Mouse (Mus musculus) kidney, postnatal 25 days (tissue): ENCODE results near the gene Smim1.
A peak's percentile ranks its signal among the peaks of the same experiment; 100 is the strongest.

Experiments used
- DNase-seq, 2 experiments: peaks; one replicate each; pipeline ENCODE4 v3.0.0; 2021; ENCODE audit warnings: mixed read lengths in 2 of 2

Gene Smim1

DNA sequence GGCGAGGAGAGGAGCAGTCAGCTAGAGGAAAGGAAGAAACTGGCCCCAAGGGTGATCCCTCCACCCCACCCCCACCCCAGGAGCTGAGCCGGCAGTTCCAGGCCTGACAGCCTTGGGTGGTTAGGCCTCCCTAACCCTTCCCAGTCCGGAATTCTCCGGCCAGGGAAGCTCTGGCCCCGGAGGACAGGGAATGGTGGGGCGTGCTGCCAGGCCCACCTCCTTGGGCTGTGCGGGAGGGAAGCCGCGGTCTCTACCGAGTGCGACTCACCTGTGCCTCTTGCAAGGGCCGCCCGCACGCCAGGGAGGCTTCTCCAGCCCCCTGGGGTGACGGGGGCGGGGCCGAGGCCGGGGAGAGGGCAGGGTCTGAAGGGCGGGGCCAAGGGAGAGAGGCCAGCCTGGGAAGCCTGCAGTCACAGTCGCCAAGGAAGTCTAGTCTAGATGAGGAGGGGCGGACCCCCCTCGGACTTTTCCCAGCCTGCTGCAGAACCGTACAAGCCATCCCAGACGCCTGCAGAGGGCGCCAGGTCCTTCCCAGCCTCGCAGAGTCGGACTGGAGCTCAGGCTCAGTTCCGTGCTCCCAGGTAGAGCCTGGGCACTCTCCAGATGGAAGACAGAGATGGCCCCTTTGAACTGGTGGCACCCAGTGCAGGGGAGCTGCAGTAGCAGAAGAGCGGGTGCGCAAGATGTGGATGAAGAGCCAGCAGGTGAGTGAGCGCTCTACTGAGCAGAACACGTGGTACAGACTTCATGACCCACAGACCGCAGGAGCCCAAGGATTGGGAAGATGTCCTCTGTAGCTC lies at the start of gene Smim1:
Gene Smim1 (minus strand): TSS at position 590 of the 800 bp plus-strand sequence.
- DNase-seq, result peak; percentile 94 to 97

DNA sequence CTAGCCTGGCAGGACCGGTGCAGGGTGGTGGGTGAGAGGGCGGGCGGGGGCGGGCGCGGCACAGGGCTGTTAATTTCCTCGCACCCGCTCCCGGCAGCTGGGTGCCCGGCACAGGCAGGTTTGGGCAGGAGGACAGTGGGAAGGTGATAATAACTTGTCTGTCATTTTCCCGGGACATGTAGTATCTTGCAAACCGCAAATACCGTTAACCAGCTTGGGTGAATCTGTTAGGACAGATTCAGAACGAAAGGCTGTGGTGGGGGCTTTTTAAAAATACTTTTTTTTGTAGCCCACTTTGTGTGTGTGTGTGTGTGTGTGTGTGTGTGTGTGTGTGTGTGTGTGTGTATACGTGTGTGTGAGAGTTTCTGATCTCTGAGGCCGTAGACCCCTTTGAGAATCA lies 45.9 kb upstream of the Smim1 start:
- DNase-seq, result no peak

DNA sequence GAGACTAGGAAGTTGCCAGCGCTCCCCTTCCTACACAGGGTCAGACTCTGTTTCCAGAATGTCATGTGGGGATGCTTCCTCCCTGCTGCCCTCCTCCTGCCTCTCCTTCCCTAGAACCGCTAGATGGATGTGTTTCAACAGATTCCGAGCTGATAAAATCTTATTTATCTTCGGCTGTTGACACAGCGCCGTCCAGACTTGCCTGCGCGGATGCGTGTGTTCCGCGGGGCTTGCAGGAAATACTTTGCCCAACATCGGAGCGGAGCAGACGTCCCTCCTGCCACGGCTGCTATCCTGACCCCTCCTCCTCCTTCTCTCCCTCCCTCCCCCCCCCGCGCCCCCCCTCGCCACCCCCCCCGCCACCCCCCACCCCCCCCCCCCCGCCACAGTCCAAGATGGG lies 45.5 kb upstream of the Smim1 start:
- DNase-seq, result no peak

- peak; percentile 41 to 63 for DNase-seq
These were observed 44.9 kb upstream of the Smim1 start for GRCm38 (mm10) chr4:154070896-154071295.

DNA sequence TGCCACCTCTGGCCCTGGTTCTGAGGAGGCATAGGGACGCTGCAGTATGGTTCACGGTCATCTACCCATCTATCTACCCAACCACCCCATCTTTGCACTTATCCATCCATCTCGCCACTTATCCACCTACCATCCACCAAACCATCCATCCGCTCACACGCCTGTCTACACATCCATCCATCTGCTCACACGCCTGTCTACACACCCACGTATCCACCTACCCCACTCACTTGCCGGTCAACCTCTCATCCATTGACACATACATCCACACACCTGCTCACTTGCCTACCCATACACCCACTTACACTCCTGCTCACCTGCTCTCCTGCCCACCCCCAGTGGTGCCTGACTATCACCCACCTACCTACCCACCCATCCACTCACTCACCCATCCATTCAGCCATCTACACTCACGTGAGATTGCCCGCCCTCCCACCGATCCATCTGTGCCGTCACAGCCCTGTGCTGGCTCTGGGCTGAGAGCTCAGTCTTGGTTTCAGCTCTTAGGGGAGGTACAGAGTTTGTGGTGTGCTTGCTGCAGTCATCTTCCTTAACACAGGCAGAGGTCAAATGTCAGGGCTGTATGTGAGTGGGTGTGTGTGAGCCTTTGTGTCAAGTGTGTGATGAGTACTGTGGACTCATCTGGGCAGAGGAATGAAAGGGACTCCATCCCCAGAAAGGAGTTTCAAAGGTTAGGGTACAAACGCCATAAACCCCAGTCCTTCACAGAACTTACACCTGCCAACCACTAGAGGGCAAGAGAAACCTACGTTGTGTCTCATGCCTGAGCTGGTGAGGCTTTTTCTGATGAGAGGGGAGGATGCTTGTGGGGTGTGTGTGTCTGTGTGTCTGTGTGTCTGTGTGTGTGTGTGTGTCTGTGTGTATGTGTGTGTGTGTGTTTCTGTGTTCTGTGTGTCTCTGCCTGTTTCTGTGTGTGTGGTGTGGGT lies 39.1 kb upstream of the Smim1 start:
- peak; percentile 19 to 50 for DNase-seq

DNA sequence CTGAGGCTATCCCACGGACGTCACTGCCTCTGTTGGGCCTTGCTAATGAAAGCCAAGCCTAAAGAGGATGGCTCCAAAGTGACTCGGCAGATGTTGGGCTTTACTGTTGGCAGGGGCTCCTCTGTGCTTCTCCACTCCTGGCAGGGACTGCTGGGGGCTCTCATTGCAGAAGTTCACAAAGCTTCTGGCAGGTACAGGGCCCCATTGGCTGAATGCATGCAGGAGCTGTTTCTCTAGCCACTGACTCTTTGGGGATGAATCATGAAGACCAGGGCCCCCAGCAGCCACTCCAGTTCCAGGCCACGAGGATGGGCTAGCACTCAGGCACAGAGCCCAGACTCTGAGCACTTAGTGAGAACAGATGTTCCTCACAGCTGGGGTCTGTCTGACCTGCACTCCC lies 31.7 kb upstream of the Smim1 start:
- no peak for DNase-seq

DNA sequence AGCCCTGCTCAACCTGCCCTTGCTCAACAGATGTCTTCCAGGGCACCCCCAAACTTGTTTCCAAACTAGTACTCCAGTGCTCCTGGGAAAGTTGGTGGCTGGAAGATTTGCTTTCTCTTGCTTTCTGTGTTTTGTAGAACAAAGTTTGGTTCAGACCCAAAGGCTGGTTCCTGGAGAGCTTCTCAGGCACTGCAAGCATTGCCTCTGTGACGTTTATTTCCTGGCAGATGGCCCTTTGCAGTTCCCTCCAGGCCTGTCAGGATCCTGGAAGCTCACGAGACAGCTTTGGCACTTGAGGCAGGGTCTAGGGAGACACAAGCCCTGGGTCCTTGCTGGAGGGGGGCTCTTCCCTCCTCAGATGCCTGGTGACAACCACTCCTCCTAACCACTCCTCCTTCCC lies 30.6 kb upstream of the Smim1 start:
- no peak for DNase-seq

- no peak for DNase-seq
These were observed 30.0 kb upstream of the Smim1 start for GRCm38 (mm10) chr4:154056046-154056445.

DNA sequence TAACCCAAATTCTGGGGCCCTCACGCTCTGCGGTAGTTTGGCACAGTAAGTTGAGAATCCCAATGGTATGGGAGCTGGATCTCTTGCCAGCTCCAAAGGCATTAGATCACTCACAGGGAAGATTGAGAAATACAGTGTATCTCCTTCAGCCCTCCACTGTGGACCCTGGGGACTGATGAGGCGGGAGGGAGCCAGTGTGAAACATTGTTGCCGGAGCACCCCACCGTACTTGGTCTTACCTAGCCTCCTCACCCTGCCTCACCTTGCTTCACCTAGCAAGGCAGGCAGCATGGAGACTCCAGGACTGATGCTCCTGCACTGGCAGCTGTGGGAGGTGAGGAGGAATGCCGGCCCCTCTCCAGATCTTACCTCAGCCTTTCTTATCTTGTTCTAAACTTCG lies 29.5 kb upstream of the Smim1 start:
- DNase-seq, result no peak

- DNase-seq, result no peak
These were observed 27.0 kb upstream of the Smim1 start for GRCm38 (mm10) chr4:154053065-154053464.

GRCm38 (mm10) chr4:154051401-154051800 lies 25.4 kb upstream of the Smim1 start:
- no peak for DNase-seq

DNA sequence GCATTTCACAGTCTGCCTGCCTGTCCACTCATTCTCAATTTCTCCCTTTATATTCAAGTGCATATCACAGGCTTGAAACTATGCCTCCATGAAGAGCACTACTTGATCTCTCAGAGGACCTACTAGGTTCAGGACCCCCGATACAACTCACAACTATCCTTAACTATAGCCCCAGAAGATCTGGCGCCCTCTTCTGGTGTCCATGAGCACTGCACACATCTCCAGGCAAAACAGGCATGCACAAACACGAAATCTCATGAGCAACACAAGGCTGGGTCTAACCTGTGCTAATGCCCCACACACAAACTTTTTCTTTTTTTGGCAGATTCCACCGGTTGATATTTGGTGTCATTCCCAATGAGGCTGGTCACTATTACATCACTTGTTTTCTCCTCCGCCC lies 19.8 kb upstream of the Smim1 start:
- no peak for DNase-seq

DNA sequence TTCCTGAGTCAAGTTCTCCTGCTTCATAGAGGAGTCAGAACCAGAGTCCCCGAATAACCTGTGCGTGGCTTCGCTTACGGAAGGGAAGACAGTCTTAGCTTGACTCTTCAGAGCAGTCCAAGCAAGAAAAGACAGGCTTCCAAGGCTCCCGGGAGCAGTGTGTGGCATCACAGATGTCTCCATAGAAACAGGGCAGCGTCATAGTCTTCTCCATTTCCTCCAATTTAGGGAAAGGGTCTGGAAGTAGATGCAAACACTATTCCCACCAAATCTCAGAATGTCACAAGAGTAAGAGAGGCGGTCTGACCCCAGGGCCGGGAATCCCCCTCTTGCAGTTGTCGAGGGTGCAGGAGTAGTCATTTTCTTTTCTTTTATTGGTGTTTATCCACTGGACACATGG lies 16.5 kb upstream of the Smim1 start, which contains the start of gene Ccdc27:
Gene Ccdc27 (minus strand): TSS at position 101 of the 400 bp plus-strand sequence.
- no peak for DNase-seq

- DNase-seq, result no peak
These were observed 11.1 kb upstream of the Smim1 start for GRCm38 (mm10) chr4:154037123-154037522.

- peak; percentile 41 to 54 for DNase-seq
These were observed 2.6 kb upstream of the Smim1 start for GRCm38 (mm10) chr4:154028646-154029045.

- peak in 1 of 2 experiments; percentile 33 for DNase-seq
These were observed 2.0 kb upstream of the Smim1 start for GRCm38 (mm10) chr4:154028066-154028465.

DNA sequence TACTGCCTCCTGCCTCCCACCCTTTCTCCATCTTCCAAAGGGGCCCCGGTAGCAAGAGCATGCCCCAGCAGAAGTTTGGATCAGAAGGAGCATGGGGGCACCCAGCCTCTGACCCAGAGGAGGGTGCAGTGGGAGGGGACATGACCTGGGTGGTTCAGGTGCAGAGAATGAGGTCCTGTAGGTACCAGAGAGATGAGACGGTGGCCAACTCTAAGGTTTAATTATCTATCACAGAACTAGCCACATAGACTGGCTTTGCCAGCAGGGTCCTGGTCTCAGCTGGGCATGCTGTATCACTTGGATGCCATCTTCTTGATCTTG lies 371 bp upstream of the Smim1 start:
- no peak for DNase-seq

GRCm38 (mm10) chr4:154024729-154025521 lies 1.1 kb downstream of the Smim1 start:
- peak; percentile 25 to 68 for DNase-seq

DNA sequence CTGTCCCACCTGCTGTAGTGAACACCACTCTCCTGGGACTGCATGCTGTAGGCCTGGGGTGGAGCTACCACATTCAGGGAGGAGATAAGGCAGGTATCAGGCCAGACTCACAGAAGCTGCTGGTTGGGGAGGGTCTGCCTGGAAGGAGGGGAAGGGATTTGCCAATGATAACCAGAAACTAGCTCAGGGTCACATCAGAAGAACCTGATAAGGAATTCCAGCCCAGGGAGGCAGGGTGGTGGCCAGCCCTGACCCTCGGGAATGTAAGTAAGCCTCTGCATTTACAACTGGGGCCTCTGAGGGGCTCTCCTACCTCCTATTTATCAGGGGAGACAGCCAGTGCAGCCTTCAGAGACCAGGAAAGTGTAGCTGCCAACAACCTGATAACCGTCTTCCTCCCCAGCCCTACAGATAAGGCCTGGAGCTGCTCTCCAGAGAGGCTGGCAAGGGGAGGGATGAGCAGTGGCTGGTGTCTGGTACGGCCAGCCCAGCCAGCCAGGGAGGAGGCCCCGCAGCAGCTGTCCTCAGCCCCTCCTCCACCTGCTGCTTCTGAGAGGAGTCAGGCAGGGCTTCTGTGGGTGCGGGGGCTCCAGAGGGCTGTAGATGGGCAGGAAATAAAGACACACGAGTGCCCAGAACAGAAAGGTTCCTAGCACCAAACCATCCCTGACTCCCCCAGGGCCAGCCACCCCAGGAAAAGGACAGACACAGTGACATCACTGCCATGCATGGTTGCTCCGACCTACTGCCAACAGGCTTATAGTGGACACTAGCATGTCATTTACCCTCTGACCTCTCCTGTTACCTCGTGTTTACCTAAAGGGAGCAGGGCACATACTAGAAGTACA lies 2.1 kb downstream of the Smim1 start:
- peak; percentile 55 to 88 for DNase-seq

- no peak for DNase-seq
These were observed 3.2 kb downstream of the Smim1 start for GRCm38 (mm10) chr4:154022844-154023243.

DNA sequence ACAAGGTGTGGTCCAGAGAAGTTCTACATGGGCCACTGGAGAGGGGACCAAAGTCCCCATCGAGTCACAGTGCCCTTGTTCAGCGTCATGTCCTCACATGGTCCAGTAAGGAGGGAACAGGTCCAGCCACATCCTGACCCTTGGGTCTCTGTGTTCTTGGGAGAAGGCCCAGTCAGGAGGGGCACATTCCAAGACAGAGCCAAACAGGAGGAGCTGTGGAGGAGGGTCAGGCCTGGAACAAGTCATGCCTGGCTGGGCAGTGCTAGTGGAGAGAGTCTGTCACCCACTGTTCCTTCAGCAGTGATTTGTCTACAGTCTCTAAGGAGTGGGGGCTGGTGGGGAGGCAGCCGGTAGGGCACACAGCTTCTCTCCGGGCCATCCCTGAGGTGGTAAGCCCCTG lies 3.6 kb downstream of the Smim1 start:
- DNase-seq, result peak; percentile 84 to 96

DNA sequence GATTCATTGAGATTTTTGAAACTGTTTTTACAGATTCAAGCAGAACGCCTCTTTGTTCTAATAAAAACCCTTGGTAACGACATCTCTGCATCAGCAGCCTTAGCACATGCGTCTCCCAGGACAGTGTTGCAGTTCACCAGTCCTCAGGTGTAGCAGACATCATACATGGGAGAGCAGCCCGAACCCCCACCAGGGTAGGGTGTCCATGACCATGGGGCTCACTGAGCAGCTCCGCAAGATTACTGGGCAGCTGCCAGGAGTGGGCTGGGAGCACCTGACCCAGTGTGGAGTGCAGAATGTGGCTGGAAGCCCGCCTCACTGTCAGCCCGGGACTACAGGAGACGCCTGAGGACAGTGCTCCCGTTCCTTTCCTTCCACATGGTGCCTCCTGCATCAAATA lies 4.6 kb downstream of the Smim1 start:
- DNase-seq, result peak; percentile 73 to 89
